Mouse (Mus musculus) midbrain, embryonic 11.5 days (tissue): ENCODE data around the gene Rbm24. TPM values are rescaled to one million over a fixed set of nuclear protein-coding genes. Genes with fewer than 3 reads are reported as not detected.

ENCODE experiments used
- ATAC-seq: fragments of 200-750 bp; cut with Nextera tagmentation; 2 replicates; pipeline ENCODE4 v1.8.0; 2017; ENCODE audit warnings: moderate TSS enrichment, moderate library complexity; ENCODE audit not compliant: low FRiP score
- DNase-seq: peaks from one replicate; pipeline ENCODE4 v3.0.0; 2015; ENCODE audit warnings: low spot score; ENCODE audit errors: missing footprints
- H3K27ac ChIP-seq: fragments of 300-500 bp; sonication (generic); 2 replicates; pipeline ENCODE4 v1.5.1; 2014; ENCODE audit warnings: low read depth, low read length
- H3K27me3 ChIP-seq: fragments of 300-500 bp; sonication (generic); 2 replicates; pipeline ENCODE4 v1.6.1; 2014; ENCODE audit warnings: mild to moderate bottlenecking, low read length, moderate library complexity, mixed read lengths; ENCODE audit not compliant: control insufficient read depth, insufficient read depth
- H3K36me3 ChIP-seq: fragments of 300-500 bp; sonication (generic); 2 replicates; pipeline ENCODE4 v1.6.1; 2014; ENCODE audit warnings: mild to moderate bottlenecking, low read length, moderate library complexity, mixed read lengths; ENCODE audit not compliant: control insufficient read depth, insufficient read depth
- H3K4me1 ChIP-seq: fragments of 300-500 bp; sonication (generic); 2 replicates; pipeline ENCODE4 v1.6.1; 2014; ENCODE audit warnings: low read length; ENCODE audit not compliant: control insufficient read depth, insufficient read depth
- H3K4me2 ChIP-seq: fragments of 300-500 bp; sonication (generic); 2 replicates; pipeline ENCODE4 v1.6.1; 2014; ENCODE audit warnings: mild to moderate bottlenecking, moderate library complexity
- H3K4me3 ChIP-seq: fragments of 300-500 bp; sonication (generic); 2 replicates; pipeline ENCODE4 v1.5.1; 2014; ENCODE audit warnings: low read depth, low read length
- H3K9ac ChIP-seq: fragments of 300-500 bp; sonication (generic); 2 replicates; pipeline ENCODE4 v1.6.1; 2014; ENCODE audit warnings: low read length
- H3K9me3 ChIP-seq: fragments of 300-500 bp; sonication (generic); 2 replicates; pipeline ENCODE4 v1.6.1; 2016; ENCODE audit warnings: low read length; ENCODE audit not compliant: control insufficient read depth
- WGBS: fragments of 180-500 bp; shearing (Covaris S2); extraction: QIAGEN DNeasy Blood & Tissue Kit; methylation state at CpG from one replicate; pipeline ENCODE4 v1.1.7; 2014; 5-methylcytosine and 5-hydroxymethylcytosine counted together
- polyA plus RNA-seq: library from polyadenylated mRNA; unstranded; fragments of >200 nt; fragmentation: Nextera tagmentation; extraction: Ambion mirVana; gene quantifications from 2 replicates; pipeline ENCODE4 v1.2.1, GENCODE M21; 2014

The Rbm24 gene
- polyA plus RNA-seq, 1 experiment from 2014 or later, result 3.9 TPM

DNA sequence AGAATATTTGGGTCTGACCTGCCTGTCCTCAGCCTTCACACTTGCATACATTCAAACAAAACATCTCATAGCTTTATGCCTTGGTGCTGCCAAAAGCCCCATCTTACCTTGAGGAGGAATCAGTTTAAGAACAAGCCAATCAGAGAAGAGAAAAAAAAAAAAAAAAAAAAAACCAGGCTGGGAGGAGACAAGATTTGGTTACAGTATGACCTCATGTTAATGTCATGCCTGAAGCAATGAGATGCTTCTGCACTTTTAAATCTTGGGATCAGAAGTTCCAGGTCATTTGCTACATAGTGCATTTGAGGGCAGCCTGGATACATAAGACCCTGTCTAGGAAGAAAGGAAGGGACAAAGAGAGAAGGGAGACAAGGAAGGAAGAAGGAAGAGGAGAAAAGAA lies 6.0 kb upstream of the Rbm24 start:
- H3K9ac ChIP-seq, result no peak overlapping the region
- ATAC-seq, result no peak
- H3K4me1 ChIP-seq, result no peaks in the 10 kb centered on the region
- H3K27me3 ChIP-seq, result no peaks in the 10 kb centered on the region
- H3K4me2 ChIP-seq, result no peak overlapping the region
- no peak overlapping the region for H3K27ac ChIP-seq
- H3K36me3 ChIP-seq, result no peaks in the 10 kb centered on the region
- no peak for DNase-seq
- H3K4me3 ChIP-seq, result no peak overlapping the region
- H3K9me3 ChIP-seq, result no peaks in the 10 kb centered on the region

GRCm38 (mm10) chr13:46413588-46413987 lies 4.6 kb upstream of the Rbm24 start:
- no peak overlapping the region for H3K9ac ChIP-seq
- WGBS, result 78% methylated on average over 10 of the region's 10 CpGs
- H3K4me2 ChIP-seq, result no peak overlapping the region
- DNase-seq, result no peak
- H3K9me3 ChIP-seq, result no peaks in the 10 kb centered on the region
- no peaks in the 10 kb centered on the region; the same call in 1 of the 2 replicates for H3K4me1 ChIP-seq
- H3K36me3 ChIP-seq, result no peaks in the 10 kb centered on the region
- no peak for ATAC-seq
- no peak overlapping the region for H3K4me3 ChIP-seq
- H3K27me3 ChIP-seq, result no peaks in the 10 kb centered on the region
- no peak overlapping the region for H3K27ac ChIP-seq

- no peak overlapping the region for H3K9ac ChIP-seq
- H3K4me3 ChIP-seq, result no peak overlapping the region
- no peaks in the 10 kb centered on the region for H3K27me3 ChIP-seq
- WGBS, result 78% methylated on average over 8 of the region's 8 CpGs
- H3K36me3 ChIP-seq, result no peaks in the 10 kb centered on the region
- DNase-seq (no peak), ATAC-seq (no peak)
- no peaks in the 10 kb centered on the region for H3K9me3 ChIP-seq
- no peaks in the 10 kb centered on the region; the same call in 1 of the 2 replicates for H3K4me1 ChIP-seq
- no peak overlapping the region for H3K27ac ChIP-seq
- no peak overlapping the region for H3K4me2 ChIP-seq
Observed at GRCm38 (mm10) chr13:46414050-46414449, 4.2 kb upstream of the Rbm24 start.

- Histone ChIP-seq H3K36me3 (no peaks in the 10 kb centered on the region), H3K4me3 (no peak overlapping the region), H3K4me2 (no peak overlapping the region), H3K9me3 (no peaks in the 10 kb centered on the region), H3K27ac (no peak overlapping the region), H3K27me3 (no peaks in the 10 kb centered on the region), H3K9ac (no peak overlapping the region), H3K4me1 (peaks cover 4% of the 10 kb centered on the region; the same call in 1 of the 2 replicates)
- DNase-seq (no peak), ATAC-seq (no peak)
- 89% methylated on average over 8 of the region's 8 CpGs for WGBS
Observed at GRCm38 (mm10) chr13:46416021-46416420, 2.2 kb upstream of the Rbm24 start.

- no peaks in the 10 kb centered on the region for H3K36me3 ChIP-seq
- H3K4me1 ChIP-seq, result peaks cover 4% of the 10 kb centered on the region; the same call in 1 of the 2 replicates
- ATAC-seq (peak; percentile 2; the same call in 1 of the 2 replicates), DNase-seq (peak; percentile 85)
- H3K27ac ChIP-seq, result peak overlapping the region; percentile 71
- H3K9me3 ChIP-seq, result no peaks in the 10 kb centered on the region
- WGBS, result 79% methylated on average over 5 of the region's 5 CpGs
- peak overlapping the region; percentile 78 for H3K4me3 ChIP-seq
- H3K4me2 ChIP-seq, result peak overlapping the region; percentile 79
- peak overlapping the region; percentile 83; the same call in 1 of the 2 replicates for H3K9ac ChIP-seq
- H3K27me3 ChIP-seq, result no peaks in the 10 kb centered on the region
Observed at GRCm38 (mm10) chr13:46417594-46417993, 640 bp upstream of the Rbm24 start.

DNA sequence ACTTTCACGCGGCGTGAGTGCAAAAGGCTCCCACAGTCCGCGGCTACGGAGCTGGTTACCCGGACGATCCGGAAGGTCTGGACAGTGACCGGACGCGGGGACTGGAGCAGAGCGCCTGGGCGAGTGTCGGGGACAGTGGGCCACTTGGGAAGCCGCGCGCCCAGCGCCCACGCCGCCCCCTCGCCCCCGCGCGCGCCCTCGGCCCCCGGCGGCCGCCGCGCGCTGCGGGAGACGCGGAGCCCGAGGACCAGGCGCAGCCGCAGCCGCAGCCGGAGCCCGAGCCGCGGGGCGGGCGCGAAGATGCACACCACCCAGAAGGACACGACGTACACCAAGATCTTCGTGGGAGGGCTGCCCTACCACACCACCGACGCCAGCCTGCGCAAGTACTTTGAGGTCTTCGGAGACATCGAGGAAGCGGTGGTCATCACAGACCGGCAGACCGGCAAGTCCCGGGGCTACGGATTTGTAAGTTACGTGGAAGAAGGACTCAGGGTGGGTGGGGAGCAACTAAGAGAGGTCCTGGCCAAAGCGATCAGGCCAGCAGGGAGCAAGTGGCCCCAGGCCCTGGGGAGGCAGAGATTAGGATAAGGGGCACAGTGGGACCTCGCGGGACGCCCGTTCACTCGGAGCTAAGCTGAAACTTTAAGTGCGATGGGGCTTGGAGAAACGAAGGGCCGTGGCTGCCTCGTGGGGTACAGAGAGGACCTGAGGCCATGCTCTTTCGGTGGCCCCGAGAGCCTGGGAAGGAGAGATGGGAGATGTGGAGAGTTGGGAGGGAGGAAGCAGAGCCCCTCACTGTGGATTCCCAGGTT lies 704 bp downstream of the Rbm24 start:
- peak overlapping the region; percentile 71 for H3K27ac ChIP-seq
- H3K4me1 ChIP-seq, result peaks cover 4% of the 10 kb centered on the region; the same call in 1 of the 2 replicates
- H3K9ac ChIP-seq, result peak overlapping the region; percentile 83
- WGBS, result under 1% methylated on average over 72 of the region's 73 CpGs
- peak overlapping the region; percentile 79 for H3K4me2 ChIP-seq
- no peaks in the 10 kb centered on the region for H3K9me3 ChIP-seq
- DNase-seq (peak; percentile 95), ATAC-seq (peak; percentile 70)
- no peaks in the 10 kb centered on the region for H3K27me3 ChIP-seq
- H3K36me3 ChIP-seq, result no peaks in the 10 kb centered on the region
- H3K4me3 ChIP-seq, result peak overlapping the region; percentile 78

- WGBS, result 2% methylated on average over 7 of the region's 7 CpGs
- peak overlapping the region; percentile 78 for H3K4me3 ChIP-seq
- no peaks in the 10 kb centered on the region for H3K27me3 ChIP-seq
- H3K36me3 ChIP-seq, result no peaks in the 10 kb centered on the region
- peaks cover 4% of the 10 kb centered on the region; the same call in 1 of the 2 replicates for H3K4me1 ChIP-seq
- peak overlapping the region; percentile 83 for H3K9ac ChIP-seq
- no peaks in the 10 kb centered on the region for H3K9me3 ChIP-seq
- ATAC-seq, result no peak
- DNase-seq, result peak; percentile 90
- H3K4me2 ChIP-seq, result peak overlapping the region; percentile 79
- H3K27ac ChIP-seq, result no peak overlapping the region
Observed at GRCm38 (mm10) chr13:46419648-46420047, 1.4 kb downstream of the Rbm24 start.

DNA sequence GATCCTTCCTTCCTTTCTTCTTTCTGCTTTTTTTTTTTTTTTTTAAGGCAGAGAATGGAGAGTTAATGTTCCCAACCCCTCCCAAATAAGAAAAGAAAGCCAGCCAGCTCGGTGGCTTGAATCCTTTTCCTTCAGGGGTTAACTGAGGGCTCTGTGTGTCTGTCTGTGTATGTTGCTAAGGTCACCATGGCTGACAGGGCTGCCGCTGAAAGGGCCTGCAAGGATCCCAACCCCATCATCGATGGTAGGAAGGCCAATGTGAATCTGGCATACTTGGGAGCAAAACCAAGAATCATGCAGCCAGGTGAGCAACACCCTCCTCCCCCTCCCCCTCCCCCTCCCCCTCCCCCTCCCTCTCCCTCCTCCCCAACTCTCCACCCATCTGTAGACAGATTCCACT lies 1.9 kb downstream of the Rbm24 start:
- H3K27me3 ChIP-seq, result no peaks in the 10 kb centered on the region
- no peaks in the 10 kb centered on the region for H3K9me3 ChIP-seq
- peaks cover 4% of the 10 kb centered on the region; the same call in 1 of the 2 replicates for H3K4me1 ChIP-seq
- ATAC-seq (no peak), DNase-seq (no peak)
- H3K9ac ChIP-seq, result peak overlapping the region; percentile 83
- H3K4me3 ChIP-seq, result peak overlapping the region; percentile 78
- H3K27ac ChIP-seq, result no peak overlapping the region
- H3K36me3 ChIP-seq, result no peaks in the 10 kb centered on the region
- H3K4me2 ChIP-seq, result peak overlapping the region; percentile 79
- 4% methylated on average over 3 of the region's 3 CpGs for WGBS

DNA sequence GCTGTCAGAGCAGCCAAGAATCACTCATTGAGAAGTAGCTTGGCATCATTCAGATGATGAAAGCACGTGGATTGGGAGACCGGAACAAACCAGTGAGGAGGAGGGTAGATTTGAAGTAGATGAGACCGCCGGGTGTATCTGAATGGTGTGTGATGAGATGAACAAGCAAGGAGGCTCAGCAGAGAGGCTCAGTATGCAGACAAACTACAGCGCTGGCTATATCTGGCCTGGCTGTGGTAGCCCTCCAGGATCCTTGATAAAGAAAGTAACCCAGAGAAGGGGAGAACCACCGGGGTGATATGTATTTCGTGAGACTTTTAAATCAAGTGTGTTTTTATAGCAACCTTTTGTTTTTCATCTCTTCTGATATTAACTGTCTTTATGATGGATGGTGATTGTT lies 5.6 kb downstream of the Rbm24 start:
- Histone ChIP-seq H3K27ac (no peak overlapping the region), H3K27me3 (no peaks in the 10 kb centered on the region), H3K4me1 (peaks cover 4% of the 10 kb centered on the region; the same call in 1 of the 2 replicates), H3K9me3 (no peaks in the 10 kb centered on the region), H3K9ac (no peak overlapping the region), H3K4me3 (no peak overlapping the region), H3K4me2 (no peak overlapping the region), H3K36me3 (peaks cover 2% of the 10 kb centered on the region; the same call in 1 of the 2 replicates)
- 97% methylated on average over 7 of the region's 7 CpGs for WGBS
- DNase-seq, result no peak
- ATAC-seq, result no peak
